Mouse (Mus musculus) testis, adult 2 months (tissue): ENCODE measurements around the gene Rnf13. TPM values are rescaled to one million over a fixed set of nuclear protein-coding genes. Genes with fewer than 3 reads are reported as not detected.

Experiments used
- H3K27ac ChIP-seq: fragments of 200-500 bp; 2 replicates; pipeline ENCODE4 v1.5.1; 2012; ENCODE audit warnings: low read depth, low read length; ENCODE audit not compliant: control insufficient read depth, insufficient read depth
- H3K27me3 ChIP-seq: fragments of 200-500 bp; 2 replicates; pipeline ENCODE4 v1.6.1; 2012; ENCODE audit warnings: mild to moderate bottlenecking, low read length, moderate library complexity; ENCODE audit not compliant: control insufficient read depth, insufficient read depth
- H3K36me3 ChIP-seq: fragments of 200-500 bp; 2 replicates; pipeline ENCODE4 v1.6.1; 2012; ENCODE audit warnings: mild to moderate bottlenecking, low read length; ENCODE audit not compliant: control insufficient read depth, insufficient read depth
- H3K4me1 ChIP-seq: fragments of 200-500 bp; 2 replicates; pipeline ENCODE4 v1.6.1; 2012; ENCODE audit warnings: low read length; ENCODE audit not compliant: control insufficient read depth, insufficient read depth
- H3K4me3 ChIP-seq: fragments of 200-500 bp; 2 replicates; pipeline ENCODE4 v1.5.1; 2012; ENCODE audit warnings: low read depth, mild to moderate bottlenecking, low read length, moderate library complexity, mixed read lengths; ENCODE audit not compliant: control insufficient read depth
- CTCF ChIP-seq: fragments of 200-500 bp; IDR thresholded peaks from 2 replicates; pipeline ENCODE4 v1.5.1; 2012; ENCODE audit warnings: low read depth, mild to moderate bottlenecking, inconsistent platforms, low read length, moderate library complexity; ENCODE audit not compliant: control insufficient read depth, insufficient read depth, insufficient replicate concordance
- POLR2A ChIP-seq: fragments of 200-500 bp; IDR thresholded peaks from 2 replicates; pipeline ENCODE4 v1.6.1; 2012; ENCODE audit warnings: low read depth, mild to moderate bottlenecking, inconsistent platforms, low read length, moderate library complexity; ENCODE audit not compliant: control insufficient read depth
- polyA plus RNA-seq: library from polyadenylated mRNA; depleted of rRNA; stranded (reverse); fragments of >200 nt; gene quantifications from 2 replicates; pipeline ENCODE4 v1.2.3, GENCODE M21; 2012; rRNA removed

Rnf13 gene
- polyA plus RNA-seq, 1 experiment: 15.8 TPM

DNA sequence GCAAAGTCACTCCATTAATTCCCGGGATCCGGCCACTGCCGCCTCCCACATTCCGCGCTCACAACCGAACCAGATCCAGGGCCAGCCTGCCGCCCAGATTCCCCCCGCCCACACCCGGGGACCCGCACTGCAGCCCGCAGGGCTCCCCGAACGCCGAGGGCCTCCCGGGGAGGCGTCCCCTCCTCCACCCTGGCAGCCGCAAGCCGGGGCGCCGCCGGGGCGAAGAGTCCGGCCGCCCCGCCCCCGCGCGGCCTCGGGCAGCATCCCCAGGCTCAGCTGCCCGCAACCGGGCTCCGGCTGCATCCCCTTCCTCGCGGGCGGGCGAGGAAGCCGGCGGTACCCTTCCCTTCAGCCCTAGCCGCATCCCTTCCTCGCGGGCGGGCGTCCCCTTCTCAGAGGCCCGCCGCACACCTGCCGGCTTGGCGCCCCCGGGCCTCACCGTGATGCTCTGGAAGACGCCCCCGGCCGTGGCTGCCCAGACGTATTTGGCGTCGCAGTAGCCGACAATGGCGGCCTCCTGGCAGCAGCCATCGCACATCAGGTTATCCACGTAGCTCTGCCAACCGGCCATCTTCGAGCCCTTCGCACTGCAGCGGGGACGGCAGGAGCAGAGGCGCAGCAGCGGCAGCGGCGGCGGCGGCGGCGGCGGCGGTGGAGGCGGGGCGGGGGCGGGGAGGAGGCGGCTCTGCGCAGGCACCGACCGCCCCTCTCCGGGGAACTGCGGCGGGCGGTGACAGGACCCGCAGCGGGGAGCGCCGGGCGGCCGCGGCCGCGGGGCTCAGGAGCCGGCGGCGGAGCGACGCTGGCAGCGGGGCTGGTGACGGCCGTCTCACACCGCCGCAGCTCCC lies 111.3 kb downstream of the Rnf13 start:
- Histone ChIP-seq H3K27ac (peak overlapping the region; percentile 86), H3K36me3 (no peaks in the 10 kb centered on the region; the same call in 1 of the 2 replicates), H3K27me3 (no peaks in the 10 kb centered on the region), H3K4me1 (no peaks in the 10 kb centered on the region; the same call in 1 of the 2 replicates), H3K4me3 (peak overlapping the region; percentile 95)
- TF ChIP-seq POLR2A (0 out of 2 replicates have a peak, but pooled peaks have one; percentile 31), CTCF (no peak)

DNA sequence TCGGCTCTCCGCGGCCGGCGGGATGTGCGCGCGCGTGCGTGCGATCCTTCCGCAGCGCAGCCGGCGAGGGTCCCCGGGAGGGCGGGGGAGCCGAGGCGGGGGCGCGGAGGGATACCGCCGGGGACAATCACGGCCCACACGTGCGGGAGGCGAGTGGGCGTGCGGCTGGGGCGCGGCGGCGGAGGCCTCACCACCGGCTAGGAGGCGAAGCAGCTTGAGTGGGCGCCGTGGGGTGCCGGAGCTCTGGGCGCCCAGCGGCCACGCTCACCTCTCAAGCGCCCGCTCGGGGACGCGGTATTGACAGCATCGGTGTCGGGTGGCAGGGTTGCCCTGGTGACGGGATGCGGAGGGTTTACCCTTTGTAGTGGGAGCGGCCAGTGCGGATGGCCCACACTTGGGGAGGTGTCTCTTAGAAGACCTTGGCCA lies 111.9 kb downstream of the Rnf13 start, which contains the start of gene Pfn2:
Gene Pfn2, minus strand, starts transcription at position 320 of the 426 bp plus-strand sequence.
- no peaks in the 10 kb centered on the region; the same call in 1 of the 2 replicates for H3K4me1 ChIP-seq
- peak within 1 kb of the TSS; percentile 95 for H3K4me3 ChIP-seq
- TF ChIP-seq POLR2A (peak; percentile 47; the same call in 1 of the 2 replicates), CTCF (no peak)
- no peaks in the 10 kb centered on the region for H3K36me3 ChIP-seq
- H3K27me3 ChIP-seq: no peaks in the 10 kb centered on the region
- H3K27ac ChIP-seq: peak within 1 kb of the TSS; percentile 86

DNA sequence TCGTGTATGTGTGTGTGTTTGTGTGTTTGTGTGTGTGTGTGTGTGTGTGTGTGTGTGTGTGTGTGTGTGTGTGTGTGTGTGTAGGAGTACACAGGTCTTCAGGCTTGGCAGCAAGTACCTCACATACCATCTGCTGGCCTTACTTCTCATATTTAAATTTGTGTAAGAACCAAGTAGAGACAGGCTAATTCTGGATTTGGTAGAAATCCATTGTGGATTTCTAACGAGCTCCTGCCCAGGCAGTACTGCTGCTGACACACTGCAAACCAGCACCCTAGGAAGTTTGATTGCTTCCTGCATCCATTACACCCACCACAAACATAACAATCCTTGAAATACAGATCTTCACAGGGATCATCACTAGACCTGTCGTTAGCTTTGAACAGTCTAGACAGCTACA lies 147.1 kb downstream of the Rnf13 start:
- Histone ChIP-seq H3K27ac (no peak overlapping the region), H3K36me3 (no peaks in the 10 kb centered on the region), H3K4me3 (no peak overlapping the region), H3K4me1 (no peaks in the 10 kb centered on the region), H3K27me3 (no peaks in the 10 kb centered on the region)
- TF ChIP-seq POLR2A: no peak
- no peak for TF ChIP-seq CTCF

Other genes with a start within 250 kb of the Rnf13 start
- 23.0 and 24.4 TPM in 2 replicates for gene Wwtr1, start 160.2 kb upstream of the Rnf13 start, polyA plus RNA-seq
- 7.6 and 9.8 TPM in 2 replicates for gene Commd2, start 84.3 kb upstream of the Rnf13 start, polyA plus RNA-seq
- 0.36 and 0.55 TPM in 2 replicates for gene Ankub1, start 43.3 kb upstream of the Rnf13 start, polyA plus RNA-seq
- 72.8 and 100 TPM in 2 replicates for gene Pfn2, start 112.0 kb downstream of the Rnf13 start, polyA plus RNA-seq